Mouse (Mus musculus): ENCODE measurements around the gene Plcz1.

Plcz1 gene

DNA sequence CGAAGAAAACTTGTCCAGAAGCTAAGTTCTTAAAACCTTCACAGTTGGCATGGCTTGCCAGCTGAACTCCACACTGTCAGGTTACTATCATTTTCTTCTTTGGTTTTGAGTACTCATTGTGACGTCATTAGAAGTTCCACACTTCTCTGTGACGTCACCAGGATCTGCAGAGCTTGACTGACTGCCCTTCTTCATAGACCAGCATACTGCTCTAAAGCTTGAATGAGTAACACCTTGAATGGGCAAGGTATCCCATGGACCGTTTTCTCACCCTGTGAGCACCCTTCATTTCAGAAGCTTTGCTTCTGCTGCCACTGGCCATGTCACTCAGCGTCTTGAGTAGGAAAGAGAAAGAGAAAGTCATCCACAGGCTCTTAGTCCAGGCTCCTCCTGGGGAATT lies at the start of gene Plcz1:
TSS of gene Plcz1 (minus strand) at position 101 of the 400 bp plus-strand sequence.
- DNase-seq: no peak

DNA sequence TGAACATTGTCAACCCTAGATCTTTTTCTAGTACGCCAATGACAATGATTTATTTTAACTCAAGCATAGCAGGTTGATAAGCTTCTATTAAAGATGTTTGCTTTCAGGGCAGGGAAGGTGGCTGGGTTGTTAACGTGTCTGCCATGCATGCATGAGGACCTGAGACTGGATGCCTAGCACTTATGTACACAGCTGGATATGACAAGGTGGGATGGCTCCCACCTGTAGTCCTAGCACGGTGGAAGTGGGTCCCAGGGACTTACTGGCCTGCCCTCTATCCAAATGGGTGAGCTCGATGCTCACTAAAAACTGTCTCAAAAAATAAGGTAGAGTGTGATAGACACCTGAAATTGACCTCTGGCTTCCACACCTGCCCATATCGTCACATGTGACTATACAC lies 48.6 kb upstream of the Plcz1 start:
- DNase-seq: no peak

DNA sequence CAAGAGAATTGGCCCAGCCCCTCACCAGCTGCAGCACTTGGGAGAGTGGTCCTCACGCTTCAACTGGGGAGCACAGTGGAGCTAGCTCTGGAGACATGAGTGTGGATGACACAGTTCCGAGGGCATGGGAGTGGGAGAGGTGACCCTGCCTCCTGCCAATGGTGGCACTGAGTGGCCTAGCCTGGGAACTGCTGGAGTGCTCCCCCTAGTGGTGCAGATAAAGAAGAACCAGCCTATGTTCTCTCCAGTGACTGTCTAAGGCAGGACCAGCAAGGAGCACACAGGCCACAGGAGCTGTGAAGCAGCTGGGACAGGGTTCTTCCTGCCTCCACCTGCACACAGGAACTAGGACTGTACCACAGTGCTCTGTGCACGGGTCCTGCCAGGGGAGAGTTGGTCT lies 40.5 kb upstream of the Plcz1 start:
- DNase-seq: no peak

DNA sequence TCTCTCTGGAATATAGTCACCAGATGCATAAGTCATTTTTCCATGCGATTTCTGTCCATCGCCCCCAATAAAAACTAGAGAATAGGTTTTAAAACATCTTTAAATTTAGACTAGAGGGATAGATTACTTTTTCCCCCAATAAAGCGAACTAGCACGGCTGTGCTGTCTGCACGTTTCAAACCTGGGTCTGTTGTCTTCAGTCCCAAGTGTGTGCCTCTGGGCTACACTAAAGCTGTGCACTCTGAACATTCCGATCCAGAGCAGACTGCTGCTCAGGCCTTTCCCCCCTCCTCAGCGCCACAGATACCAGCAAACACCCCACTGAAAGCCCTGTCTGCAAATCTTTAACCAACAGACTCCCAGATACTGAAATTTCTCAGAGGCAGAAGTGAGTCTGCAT lies 39.7 kb upstream of the Plcz1 start:
- no peak for DNase-seq

DNA sequence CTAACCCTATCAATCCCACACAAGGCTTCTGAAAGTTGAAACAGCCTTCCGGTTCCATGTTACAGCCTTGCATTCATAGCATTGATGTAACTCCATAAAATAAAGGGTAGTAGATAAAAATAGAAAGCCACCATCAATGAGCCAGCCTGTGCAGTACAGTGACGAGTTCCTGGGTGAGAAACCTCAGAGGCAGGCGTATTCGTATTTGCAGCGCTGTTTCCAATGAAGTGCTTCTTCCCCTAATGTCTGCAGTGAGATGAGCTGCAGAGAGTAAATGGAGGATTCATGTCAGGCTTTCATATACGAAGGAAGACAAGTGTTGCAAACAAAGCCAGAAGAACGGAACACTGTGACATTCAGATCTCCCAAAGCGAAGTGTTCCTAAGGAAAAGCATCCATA lies 27.9 kb upstream of the Plcz1 start:
- no peak for DNase-seq

DNA sequence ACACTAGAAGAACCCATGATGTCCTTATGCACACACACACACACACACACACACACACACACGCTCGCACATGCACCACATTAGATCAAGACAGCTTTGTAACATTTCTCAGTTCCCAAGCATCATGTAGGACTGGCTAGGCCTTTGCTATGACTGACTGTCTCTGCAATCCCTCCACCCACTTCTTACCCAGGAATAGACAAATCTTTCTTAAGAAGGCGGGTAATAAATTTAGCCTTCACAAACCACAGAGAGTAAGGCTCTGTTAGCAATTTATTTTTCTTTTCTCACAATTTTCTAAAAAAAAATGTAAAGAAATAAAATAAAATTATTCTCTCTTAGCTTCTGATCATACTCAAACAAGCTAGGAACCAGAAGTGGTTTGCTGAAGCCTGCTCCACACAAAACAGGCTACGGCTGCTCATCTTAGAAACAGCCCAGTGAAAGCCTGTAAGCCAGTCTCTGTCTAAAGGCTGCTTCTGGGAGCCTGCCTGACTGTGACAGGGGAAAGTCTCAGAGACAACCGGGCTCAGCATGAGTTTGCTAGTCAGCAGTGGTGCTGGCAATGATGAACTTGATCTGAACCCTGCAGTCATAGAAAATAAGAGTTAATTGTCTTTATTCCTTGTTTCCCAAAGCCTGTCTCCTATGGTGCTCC lies 13.1 kb upstream of the Plcz1 start:
- DNase-seq: no peak

DNA sequence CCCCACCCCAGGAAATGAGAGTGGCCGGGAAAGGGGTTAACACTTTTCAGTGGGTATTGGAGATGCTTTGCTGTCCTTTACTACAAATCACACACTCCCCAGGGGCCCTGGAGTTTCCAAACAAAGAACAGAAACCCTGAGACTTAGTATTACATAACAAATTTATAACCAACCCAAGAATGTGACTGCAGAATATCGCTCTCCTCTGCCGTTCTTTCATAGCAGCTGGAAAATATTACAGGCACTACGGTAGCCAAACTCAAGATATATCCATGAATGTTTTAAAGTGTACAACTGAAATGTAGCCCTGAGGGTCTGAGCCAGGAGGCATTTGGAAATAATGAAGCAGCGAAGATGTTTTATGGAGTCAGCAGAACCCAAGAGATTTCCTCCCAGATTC lies 10.2 kb upstream of the Plcz1 start:
- DNase-seq: no peak

DNA sequence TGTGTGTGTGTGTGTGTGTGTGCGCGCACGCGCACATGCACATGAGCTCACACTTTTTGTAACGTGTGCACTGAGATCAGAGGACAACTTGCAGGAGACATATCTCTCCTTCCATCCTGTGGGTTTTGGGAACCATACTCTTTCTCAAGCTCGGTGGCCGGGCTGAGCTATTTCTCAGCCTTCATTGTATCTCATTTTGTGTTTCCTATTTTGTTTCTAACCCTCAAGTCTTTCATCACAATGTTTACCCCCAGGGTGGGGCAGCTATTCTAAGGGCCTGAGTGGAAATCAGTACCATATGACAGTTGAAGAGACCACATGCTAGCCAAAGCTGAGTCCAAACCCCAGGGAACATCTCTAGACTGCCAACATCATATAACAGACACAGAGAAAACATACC lies 305 bp downstream of the Plcz1 start, which contains the start of gene Capza3:
TSS of gene Capza3 (plus strand) at position 301 of the 400 bp plus-strand sequence.
- DNase-seq: no peak

DNA sequence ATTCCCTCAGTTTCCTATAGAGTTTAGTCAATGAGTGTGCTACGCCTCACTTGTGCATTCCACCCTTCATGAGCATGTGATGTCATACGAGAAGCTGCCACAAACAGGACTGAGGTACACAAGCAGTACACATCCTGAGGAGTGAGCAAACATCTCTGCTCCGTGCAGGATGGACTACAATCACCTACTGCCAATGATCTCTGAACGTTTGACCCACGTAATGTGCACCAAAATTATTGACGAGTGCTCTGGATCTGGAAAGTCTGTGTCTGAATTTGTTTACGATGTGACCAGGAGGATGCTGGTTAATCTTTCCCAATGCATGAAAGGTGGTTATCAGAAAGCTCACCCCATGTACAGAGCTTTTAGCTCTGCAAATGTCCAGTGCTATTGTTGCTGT lies 16.9 kb downstream of the Plcz1 start:
- no peak for DNase-seq

DNA sequence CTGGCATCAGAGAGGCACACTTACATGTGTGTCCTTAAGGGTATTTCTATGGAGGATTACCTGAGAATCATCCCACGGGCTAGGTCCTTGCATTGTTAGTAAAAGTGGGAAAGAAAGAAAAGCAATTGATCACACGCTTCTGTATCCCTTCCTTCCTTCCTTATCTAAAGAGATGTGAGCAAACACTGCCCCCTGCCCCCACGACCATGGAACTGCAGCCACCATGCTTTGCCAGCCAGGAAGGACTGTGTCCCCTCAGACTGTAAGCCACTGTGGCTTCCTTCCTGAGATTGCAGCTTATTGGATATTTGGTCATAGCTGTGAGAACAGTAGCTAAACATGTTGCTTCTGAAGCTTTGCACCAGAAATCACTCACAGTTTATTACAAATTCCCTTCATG lies 36.1 kb downstream of the Plcz1 start:
- no peak for DNase-seq

DNA sequence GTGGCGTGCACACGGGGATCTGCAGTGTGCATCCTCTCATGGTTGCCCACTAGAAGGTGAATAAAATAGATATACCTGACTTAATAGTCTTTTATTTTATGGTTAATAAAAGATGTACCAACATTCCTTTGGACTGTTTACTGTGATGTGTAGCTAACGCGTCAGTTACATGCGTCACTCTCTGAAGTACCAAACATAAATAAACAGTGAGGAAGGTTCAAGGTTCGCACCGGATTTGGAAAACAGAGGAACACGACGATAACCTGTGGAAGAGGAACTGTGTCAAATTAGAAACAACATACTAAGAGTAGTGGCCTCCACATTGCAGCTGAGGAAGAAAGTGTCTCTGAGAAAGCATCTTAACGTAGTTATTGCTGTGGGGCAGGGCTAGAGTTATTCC lies 51.7 kb downstream of the Plcz1 start:
- DNase-seq: no peak

DNA sequence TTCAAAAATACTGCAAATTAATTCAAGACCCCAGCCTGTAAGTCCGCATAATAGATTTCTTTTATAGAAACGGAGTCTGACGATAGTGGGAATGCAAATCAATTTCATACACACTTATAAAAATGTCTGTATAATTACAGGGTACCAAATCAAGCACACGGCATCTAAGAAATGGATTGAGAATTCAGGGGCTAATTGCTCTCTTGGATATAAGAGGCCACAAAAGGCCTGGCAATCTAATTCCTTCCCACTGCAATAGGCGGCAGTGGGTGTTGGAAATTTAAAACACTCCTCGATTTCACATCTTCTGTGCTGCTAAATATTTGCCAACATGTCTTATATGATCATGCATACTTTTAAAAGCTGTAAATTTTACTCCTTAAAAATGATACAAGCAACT lies 52.2 kb downstream of the Plcz1 start:
- no peak for DNase-seq

DNA sequence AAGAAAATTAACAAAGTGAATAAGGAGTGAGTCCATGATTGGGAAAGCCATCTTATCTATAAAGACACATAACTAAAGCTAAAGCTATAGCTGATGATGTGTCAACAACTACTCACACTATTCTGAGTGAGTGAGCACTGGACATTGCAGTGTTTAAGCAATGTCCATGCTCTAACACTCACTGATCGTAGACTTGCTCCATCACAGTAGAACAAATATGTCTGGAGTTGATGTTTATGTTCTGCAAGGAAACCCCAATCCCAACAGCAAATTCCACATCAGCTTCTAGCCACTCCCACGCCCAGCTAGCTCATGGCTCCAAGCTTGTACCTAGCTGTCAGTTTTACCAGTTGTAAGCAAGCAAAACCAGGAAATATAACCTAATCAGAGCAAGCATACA lies 54.7 kb downstream of the Plcz1 start:
- DNase-seq: no peak

DNA sequence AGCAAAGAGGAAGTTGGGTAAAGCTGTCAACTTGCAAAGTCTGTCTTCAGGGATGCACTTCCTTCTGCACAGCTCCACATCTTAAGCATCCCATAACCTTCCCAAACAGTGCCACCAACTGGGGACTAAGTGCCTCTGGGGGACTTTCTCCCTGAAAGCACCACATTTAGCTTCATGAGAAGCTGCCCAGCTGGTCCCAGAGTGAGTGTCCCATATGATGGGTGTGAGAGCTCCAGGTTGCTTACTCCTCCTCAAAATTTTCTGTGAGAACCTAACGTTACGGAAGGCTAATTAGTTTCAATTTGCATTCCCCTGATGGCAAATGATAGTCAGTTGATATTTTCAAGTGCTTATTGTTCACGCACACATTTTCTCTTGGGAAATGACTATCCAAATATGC lies 57.2 kb downstream of the Plcz1 start:
- peak; percentile 43 for DNase-seq

DNA sequence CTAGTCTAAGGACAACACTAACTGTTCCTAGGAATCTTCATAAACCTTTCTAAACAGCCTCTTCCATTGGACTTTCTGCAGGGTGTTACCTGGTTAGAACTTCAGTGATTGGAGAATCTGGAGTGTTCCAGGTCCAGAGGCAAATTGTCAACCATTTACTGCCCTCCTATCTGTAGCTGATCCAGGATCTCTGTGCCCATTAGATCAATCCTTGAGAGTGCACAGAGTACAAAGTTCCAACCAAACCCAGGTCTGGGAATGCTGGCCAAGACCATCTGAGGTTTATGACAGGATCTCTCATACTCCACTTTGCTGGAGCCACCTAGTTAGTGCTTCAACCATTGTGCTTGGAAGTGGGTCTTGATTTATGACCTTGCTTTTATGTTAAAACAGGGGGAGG lies 60.2 kb downstream of the Plcz1 start:
- no peak for DNase-seq

DNA sequence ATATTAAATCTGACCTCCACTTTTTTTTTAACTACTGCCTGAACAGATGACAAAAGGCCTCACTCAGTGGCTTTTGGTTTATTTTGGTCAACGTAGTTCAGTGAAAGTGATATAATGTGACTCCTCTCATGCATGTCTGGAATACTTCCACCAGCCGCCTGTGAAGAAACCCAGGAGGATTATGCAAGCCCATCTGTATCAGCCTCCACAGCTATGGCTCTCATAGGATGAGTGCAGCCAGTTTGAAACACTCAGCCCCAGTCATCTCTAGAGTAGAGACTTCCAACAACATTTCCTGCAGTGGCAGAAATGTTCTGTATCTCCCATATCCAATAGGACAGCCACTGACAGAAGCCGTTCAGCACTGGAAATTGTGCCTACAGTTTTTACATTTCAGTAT lies 63.1 kb downstream of the Plcz1 start:
- DNase-seq: no peak

DNA sequence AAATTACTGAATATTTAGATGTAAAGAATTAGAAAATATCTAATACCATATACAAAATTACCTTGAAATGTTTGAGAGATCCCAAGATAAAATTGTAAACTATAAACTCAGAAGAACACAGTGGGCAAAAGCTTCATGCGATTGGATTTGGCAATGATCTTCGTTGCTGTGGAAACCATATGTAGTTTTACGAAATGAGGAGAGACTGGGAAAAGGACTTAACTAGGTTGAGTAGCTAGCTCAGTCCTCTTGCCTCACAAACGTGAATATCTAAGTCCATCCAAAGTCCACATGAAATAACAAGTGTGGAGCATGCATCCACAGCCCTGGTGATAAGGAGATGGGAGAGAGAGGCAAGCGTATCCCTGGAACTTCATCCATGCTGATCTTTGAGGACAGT lies 66.6 kb downstream of the Plcz1 start:
- DNase-seq: no peak

DNA sequence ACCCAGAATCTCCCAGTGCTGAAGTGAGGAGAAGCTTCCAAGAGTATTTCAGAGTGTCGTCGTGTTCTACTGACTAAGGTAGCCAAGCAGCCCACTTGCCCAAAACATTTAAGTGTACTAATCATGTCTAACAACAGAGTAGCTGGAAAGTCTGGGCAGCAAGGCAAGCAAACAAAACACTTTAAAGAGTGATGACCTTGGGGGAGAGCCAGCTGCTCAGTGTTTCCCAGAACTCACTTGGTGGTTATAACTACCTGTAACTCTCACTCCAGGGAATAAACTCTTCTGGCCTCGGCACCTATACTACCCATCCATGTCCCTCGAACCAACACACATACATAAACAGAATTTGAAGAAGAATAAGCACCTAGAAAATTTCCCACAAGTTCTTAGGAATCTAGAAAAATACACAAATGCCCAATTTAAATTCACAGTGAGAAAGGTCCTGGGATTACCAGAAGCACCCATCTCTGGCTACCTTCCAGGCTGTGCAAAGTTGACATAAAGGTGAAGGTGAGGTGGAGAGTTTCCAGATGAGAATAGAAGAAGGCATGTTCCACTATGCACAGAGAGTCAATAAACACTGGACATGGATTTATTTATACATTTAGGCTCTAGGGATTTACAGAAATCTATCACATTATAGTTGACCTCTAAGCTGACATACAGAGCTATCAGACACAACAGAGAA lies 69.5 kb downstream of the Plcz1 start:
- no peak for DNase-seq

DNA sequence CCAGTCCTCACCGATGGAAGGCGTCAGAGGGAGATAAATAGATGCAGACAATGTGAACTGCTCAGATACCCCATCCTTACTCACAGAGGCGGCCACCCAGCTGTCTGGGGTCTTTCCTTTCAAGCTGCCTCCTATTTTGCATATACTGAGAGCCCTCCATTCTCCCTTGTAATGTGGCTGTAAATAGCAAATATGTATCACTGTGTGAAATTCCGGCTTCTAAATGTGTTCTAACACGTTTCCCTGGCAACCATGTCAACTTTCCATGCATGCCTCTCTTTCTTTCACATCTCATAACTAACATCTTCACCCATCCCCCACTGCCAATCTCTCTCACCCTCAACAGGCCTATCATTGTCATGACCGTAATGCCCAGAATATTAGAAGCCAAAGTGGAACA lies 74.6 kb downstream of the Plcz1 start:
- DNase-seq: no peak

DNA sequence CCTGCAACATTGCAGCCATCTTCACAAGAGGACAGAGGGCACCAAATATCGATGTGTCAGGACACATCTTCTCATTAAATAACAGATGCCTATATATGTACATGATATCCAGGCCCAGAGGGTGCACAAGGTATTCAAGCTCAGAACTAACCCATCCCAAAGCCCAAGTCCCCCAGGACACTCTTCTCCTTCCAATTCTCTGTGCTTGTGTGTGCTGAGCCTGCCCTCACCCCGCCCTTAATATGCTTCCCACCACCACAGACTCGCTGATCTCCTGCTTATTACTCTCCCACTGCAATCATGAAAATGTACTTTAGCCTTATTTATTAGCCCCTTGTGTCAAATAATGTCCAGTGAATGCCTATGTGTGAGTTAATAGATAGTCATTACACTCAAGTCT lies 76.4 kb downstream of the Plcz1 start:
- DNase-seq: no peak

DNA sequence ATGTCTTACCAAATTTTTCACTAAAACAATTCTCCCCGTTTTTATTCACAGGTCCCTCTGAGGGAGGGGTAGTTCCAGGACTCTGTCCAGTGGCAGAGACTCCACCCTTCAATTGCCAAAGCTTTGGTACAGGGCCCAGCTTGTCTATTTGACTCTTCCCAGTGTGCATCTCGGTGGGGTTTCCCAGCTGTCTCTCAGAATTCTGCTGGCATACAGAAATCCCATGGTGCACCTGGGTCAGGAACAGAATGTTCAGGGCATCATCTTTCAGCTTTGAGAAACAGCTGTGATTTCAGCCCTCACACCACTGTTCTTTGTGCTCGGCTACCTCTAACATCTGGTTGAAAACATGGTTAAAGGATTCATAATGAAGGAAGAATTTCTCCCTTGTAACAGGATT lies 77.5 kb downstream of the Plcz1 start:
- DNase-seq: no peak

DNA sequence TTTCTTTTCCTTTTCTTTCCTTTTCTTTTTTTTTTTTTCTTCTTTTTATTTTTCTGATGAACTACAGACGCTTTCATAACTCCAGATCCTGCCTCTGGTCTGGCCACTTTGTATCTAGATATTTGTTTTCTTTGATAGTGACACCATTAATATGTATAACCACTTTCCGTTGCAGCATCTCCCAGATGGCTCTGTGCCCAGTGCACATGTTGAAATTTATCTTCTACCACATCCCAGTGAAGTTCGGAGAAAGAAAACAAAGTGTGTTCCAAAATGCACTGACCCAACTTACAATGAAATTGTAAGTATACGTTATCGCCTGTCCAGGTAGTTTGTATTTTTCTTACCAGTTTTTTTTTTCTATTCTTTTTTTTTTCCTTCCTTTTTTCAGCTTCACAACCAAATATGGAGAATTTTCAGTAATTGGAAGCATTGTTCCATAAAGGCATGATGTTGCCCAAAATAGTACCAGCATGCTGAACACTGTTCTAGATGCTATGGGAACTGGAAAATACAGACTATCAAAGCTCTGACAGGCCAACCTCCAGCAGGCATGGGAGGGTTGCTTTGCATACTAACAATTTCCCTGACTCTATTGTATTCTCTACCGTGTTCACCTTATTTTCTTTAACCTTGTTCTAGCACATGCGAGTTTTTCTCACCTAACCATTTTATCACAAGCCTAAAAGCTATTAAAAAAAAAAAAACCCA lies 83.6 kb downstream of the Plcz1 start:
- DNase-seq: peak; percentile 36

DNA sequence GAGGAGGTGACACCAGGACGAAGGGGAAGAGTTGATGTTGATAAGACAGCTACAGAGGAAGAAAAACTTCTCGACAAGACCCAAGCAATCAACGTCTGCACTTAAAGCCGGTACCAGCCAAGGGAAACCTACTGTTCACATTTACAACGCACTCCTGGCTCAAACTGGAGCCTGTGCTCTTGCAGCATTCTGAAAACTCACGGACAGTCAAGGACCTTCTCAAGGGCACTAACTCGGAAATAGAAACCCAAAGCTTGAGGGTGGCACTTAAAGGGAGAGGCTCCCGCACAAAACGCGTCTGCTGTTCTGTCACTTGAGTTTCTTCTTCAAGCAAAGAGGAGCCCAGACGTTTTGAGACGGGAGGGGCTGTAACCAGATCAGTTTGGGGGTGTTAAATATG lies 87.7 kb downstream of the Plcz1 start:
- no peak for DNase-seq

DNA sequence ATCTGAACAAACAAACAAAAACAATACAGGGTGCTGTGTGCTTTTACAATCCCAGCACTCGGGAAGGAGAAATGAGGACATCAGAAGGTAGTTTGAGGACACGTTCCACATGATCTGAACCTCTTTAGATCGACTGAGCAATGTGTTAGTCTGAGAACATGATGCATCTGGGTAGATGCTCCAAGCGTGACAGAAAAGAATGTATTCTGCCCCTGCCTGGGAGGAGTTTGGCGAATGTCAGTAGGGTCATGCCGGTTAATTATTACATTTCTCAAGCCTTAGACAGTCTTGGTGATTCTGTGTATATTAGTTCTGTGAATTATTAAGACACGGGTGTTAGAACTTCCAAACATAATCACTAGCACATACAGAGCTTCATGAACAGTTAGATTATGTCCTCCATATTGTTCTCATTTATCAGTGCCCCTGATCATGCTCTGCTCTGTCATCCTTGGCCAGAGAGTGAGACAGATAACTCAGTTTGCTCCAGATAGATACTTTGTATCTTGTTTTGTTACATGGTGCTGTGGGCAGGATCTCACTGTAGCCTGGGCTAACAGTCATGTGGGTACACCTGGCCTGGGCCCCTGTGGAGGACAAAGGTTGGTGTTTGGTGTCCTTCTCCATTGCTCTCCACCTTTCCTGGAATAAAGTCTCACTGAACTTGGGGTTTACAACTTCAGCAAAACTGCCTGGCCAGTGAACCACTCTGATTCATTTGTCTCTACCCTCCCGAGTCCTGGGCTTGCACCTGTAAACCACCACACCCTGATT lies 94.0 kb downstream of the Plcz1 start:
- no peak for DNase-seq
